Mouse (Mus musculus) erythroblast, embryonic 14.5 days (primary cell): ENCODE results near the gene Akap9.
"Not testable (repeated sequence)": the region's sequence is repeated elsewhere in the genome, so short reads cannot be mapped to it uniquely, and the experiment has no call there.

Experiments
- GATA1 ChIP-seq: IDR thresholded peaks from 2 replicates; pipeline ENCODE4 v1.6.1; 2012; ENCODE audit warnings: low read length, inconsistent platforms, mixed read lengths
- TAL1 ChIP-seq: IDR thresholded peaks from 3 replicates; pipeline ENCODE4 v1.6.1; 2012; ENCODE audit warnings: low read length, inconsistent platforms, mixed read lengths

GRCm38 (mm10) chr5:4026336-4026735 lies 98.5 kb downstream of the Akap9 start:
- not testable (repeated sequence) for TF ChIP-seq GATA1, TAL1
